Mouse (Mus musculus): ENCODE measurements around the gene Smad3.
A peak's percentile ranks its signal among the peaks of the same experiment; 100 is the strongest.

Gene Smad3

GRCm38 (mm10) chr9:63614018-63614985, 143.5 kb downstream of the Smad3 start:
- no peak for DNase-seq

GRCm38 (mm10) chr9:63613569-63613968, 144.2 kb downstream of the Smad3 start:
- DNase-seq = no peak

- DNase-seq = peak; percentile 18
Measured at GRCm38 (mm10) chr9:63612565-63613515, 145.0 kb downstream of the Smad3 start.

GRCm38 (mm10) chr9:63611967-63612366, 145.8 kb downstream of the Smad3 start:
- no peak for DNase-seq

- DNase-seq = peak; percentile 11
Measured at GRCm38 (mm10) chr9:63610841-63611366, 146.9 kb downstream of the Smad3 start.

- no peak for DNase-seq
Measured at GRCm38 (mm10) chr9:63610231-63610630, 147.6 kb downstream of the Smad3 start.

GRCm38 (mm10) chr9:63609776-63610175, 148.0 kb downstream of the Smad3 start:
- DNase-seq = no peak

- DNase-seq = no peak
Measured at GRCm38 (mm10) chr9:63609246-63609645, 148.5 kb downstream of the Smad3 start.

GRCm38 (mm10) chr9:63608006-63608405, 149.8 kb downstream of the Smad3 start:
- no peak for DNase-seq

GRCm38 (mm10) chr9:63606594-63606993, 151.2 kb downstream of the Smad3 start:
- no peak for DNase-seq

GRCm38 (mm10) chr9:63603849-63604248, 153.9 kb downstream of the Smad3 start:
- no peak for DNase-seq

GRCm38 (mm10) chr9:63602043-63602939, 155.5 kb downstream of the Smad3 start, which contains the start of the genes Iqch and Aagab:
Iqch (minus strand) TSS chr9:63602493.
Aagab (plus strand) TSS chr9:63602660.
- peak; percentile 98 for DNase-seq

Data from right cerebral cortex, postnatal 14 days (tissue).